Mouse (Mus musculus): ENCODE measurements around the gene Sox6.

The Sox6 gene

DNA sequence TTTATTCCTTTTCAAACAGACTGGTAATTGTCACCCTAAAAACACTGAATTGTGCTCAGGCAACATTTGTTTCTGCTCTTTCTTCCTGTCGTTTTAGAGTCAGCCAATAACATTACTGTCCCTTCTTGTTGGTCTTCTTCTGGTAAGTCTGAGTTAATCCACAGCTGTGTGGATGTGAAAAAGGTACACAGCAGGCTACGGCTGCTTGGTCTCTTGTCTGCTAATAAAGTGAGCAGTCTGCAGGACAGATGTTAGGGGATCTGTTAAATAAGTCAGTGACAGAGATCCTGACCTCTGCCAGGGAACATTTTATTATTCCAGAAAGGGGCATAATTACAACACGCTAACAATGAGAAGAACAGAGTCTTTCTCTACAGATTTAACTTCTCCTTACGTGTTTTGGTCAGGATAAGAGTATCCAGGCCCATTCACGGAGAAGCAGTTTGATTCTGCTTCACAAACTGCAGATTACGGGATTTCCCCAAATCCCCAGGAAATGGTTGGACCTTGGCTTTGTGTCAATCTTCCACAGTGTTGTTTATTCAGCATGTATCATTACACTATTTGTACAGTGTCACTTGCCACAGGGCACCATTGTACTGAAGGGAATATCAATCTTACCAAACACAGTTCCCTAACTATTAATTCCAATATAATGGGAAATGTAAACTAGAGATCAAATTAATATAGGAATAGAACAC is 474.1 kb downstream of the Sox6 start:
- DNase-seq (ENCODE audit: low spot score): no peak

DNA sequence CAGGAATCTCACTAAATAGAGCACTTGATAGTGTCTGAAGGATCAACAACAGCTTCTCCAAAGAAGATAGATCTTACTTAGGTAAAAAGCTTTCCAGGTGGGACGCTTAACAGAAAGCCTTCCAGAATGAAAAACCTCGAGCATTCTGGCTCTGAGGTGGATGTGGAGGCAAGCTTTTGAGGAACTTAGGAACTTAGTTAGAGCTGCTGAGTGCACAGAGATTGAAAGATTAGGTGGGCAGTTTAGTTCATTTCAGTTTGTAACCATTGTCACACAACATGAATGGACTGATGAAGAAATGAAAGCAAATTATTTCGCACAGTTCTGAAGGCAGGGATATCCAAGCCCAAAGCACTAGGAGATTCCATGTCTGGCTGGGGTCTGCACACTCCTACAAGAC is 481.9 kb downstream of the Sox6 start:
- no peak for DNase-seq (ENCODE audit: low spot score)

DNA sequence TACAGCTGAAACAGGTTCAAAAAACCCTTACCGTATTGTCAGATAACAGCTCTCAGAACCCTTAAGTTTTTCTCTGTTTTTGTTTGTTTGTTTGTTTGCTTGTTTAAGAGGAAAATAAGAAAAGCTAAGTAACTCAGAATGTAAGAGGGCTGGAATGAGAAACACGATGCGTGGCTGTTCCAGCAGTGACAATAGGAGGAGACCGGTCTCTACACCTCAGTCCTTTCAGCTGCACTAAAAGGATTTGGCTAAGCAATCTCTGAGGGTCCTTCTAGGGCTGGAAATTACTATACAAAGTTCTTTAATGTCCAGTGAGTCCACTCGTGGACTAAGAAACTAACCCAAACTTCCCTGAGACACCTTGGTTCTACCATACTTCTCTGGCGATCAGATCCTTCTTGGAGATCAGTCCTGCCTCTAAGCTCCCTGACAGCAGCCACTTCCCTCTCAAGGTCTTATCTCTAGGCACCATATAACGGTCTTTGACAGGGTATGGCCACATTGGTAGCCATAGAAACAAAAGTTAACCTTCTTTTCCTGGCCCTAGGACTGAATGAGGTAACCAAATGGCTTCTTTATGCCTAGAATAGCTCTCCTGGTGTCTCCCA is 488.3 kb downstream of the Sox6 start:
- DNase-seq (ENCODE audit: low spot score): no peak

DNA sequence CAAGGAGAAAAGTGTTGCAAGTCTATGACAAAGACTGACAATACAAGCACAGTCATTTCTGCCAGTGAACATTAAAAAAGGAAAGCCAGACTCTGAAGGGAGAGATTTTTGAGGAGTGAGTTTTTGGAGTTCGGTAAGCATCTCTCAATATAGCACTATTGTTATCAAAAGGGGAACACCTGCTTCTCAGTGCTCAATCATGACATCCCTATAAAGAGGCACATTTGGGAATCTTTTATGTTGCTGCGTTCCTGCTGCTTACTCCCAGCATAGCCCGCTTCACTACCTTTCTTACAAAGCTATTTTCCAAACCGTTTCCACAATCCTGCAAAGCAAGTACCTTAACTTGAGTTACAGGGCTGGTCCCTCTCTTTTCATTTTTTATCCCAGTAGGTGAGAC is 488.9 kb downstream of the Sox6 start:
- DNase-seq (ENCODE audit: low spot score): no peak

DNA sequence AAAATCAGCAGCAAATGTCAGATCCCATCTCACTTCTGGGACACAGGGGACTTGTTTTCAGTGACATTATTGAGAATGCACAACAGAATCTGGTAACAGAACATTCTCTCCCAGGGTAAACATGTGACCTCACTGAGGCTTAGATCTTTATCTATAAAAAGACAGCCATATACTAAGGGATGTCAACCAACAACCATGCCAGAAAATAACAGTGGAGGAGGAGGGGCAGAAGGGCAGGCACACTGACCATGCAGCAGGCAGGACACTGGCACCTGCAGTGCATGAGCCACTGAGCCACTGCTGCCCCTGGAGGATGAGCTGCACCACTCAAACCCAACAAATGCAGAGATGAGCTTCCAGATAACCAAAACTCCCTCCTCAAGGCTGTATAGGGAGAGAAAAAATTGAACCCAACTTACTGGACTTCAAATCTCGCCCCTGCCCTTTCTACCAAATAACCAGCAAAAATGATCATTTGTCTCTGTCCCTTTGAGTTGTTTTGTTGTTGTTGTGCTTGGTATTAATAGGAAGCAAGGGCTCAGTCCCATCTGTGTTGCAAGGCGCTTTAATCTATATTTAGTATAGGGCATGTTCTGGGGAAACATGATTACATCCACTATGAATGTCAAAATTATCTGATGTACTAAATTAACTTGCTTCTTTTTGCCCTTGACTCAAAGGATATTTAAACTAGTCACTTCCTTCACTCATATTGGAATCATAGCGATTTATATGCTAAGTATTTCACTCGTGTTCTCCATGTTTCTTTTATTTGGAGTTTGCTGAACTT is 492.8 kb downstream of the Sox6 start:
- no peak for DNase-seq (ENCODE audit: low spot score)

DNA sequence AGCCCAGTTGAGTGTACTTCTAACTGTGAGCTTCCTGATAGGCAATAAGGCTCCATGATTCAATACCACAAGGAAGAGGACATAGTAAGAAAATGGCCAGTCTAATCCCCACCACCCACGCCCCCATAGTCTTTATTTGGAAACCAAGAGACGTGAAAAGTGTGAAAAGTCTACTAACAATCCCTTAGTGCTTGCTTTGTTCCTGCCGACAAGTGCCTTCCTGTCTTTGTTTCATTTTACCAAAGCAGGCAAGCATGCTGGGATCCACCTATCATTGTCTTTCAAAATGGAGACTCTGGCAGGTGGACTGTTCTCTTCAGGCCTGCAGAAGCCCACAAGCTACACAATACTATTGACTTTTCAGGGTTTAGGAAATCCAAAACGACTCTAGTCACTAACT is 495.0 kb downstream of the Sox6 start:
- no peak for DNase-seq (ENCODE audit: low spot score)

DNA sequence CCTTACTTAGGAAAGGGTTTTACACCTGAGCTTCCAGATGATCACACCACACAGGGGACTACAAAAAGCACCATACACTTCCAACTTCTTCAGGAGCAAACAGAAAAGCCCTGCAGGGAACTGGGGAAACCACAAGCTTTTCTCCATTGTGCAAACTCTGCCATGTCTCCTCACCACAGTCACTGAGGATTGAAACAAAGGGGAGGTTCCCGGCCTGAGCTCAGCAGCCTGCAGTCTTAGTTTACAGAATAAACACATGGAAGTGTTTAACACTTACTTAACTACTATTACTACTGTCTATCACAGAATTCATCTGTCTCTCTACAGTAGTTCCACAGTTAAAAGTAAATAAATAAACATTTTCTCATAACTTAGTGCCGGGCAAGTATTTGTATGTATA is 498.3 kb downstream of the Sox6 start:
- no peak for DNase-seq (ENCODE audit: low spot score)

DNA sequence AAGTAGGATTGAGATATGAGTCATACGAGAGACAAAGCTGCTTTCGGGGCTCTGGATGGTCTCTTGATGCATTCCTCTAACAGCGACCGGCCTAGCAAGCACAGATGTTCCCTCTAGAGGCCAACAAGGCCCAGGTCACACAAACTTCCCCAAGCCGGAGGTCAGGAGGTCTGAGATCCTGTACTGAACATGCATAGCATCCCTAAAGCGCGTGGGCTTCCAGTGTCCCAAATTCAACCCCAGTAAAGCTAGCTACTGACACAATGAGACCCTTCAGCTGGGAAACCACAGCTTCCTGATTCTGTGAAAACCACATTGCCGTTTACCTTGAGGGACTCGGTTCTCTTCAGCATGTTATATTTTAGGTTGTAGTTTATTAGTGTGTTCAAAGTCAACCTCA is 499.6 kb downstream of the Sox6 start:
- DNase-seq (ENCODE audit: low spot score): no peak

DNA sequence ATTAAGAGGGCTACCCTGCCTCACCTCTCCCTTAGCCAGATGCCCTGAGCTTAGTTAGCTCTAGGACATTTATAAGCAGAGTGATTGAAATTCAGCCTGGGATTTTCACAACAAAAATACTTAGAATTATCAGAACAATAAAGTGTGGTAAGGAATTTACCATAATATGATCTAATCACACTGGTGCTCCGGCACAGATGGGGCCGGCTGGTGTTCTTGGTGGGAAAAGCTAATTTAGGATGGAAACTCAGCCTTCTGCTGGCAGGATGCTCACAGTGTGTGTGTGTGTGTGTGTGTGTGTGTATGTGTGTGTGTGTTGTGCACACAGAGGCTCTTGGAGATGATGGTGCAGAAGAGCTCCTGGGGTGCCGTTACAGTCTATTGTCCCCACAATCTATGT is 501.0 kb downstream of the Sox6 start:
- DNase-seq (ENCODE audit: low spot score): no peak

DNA sequence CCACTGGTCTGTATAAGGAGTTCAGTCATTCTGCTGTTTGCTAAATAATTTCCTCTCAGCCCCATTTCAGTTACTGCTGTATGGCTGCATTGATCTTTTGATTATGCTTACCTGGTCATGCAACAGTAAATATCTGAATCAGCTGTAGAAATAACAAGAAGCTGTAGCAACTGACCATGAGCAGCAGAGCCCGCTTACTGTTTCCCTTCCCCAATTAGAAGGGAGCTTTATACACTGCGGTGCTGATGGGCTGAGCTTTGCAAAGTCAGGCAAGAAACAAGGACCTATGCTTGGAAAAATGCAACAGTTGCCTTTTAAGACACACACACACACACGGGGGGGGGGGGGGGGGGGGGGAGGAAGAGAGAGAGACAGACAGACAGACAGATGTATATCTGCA is 502.1 kb downstream of the Sox6 start:
- DNase-seq (ENCODE audit: low spot score): no peak

DNA sequence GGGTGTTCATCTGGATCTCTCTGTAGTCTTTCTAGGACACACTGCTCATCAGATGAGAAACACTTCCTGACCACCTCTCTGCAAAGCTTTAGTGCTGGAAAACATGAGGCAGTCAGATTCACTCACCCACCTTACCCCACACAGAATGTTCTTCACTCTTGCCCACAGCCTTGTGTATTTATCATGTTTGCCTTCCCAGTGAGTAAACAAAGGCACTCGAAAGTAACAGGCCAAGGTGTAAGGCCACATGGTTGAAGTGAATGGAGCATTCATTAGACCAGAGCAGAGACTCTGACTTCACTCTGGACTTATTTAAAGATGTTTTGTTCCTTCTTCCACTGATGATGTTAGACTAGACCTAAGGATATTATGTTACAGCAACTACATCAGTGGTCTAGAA is 506.7 kb downstream of the Sox6 start:
- DNase-seq (ENCODE audit: low spot score): no peak

DNA sequence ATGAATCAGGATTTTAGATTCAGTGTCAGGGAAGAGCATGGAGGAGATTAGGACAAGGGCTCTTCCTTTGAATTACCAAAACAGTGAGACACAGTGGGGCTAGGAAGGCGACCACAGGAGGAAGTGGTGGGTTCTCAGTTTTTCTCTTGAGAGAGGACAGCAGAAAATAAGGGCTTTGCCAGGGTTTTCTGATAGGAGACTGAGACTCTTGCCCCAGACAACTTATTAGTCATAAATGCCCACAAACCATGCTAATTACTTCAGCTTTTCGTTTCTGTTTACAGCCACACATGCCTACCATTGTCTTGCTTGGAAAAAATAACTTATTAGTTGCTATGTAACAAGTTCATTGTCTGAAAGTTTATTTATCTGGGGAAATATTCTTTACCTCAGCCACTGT is 507.4 kb downstream of the Sox6 start:
- no peak for DNase-seq (ENCODE audit: low spot score)

DNA sequence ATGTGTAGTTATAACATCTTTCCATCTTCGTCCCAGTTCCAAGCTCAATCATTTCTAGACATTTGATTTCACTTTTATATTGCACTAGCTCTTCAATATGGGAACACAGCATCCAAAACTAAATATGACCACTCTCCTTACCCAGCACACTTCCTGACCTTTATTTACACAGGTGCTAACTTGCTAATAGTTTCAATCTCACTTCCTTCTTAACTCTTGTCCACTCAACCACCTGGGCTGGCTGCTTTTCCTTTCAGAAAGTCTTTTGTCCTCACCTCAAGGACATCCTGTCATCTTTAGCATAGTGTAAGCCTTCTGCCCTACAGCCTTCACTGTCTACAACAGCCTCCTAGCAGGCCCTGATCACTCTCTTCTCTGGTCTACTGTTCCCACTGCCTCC is 520.9 kb downstream of the Sox6 start:
- DNase-seq (ENCODE audit: low spot score): no peak

DNA sequence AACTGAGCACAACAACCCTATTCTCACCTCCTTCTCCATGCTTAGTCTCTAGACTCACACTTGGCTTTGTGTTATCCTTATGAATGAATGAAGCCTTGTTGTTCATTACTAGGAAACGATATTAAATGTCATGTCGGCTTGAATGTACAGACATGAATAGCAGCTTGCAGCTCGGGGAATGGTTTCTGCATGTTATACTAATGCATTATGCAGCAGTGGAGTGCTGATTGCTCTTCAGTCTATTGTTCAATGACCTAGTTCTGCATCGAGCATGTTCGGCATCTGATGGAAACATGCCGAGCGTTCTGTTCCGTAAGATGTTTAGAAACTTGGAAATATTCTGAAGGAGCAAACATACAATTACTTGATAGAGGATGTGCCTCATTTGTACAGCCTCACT is 524.9 kb downstream of the Sox6 start:
- DNase-seq (ENCODE audit: low spot score): no peak

DNA sequence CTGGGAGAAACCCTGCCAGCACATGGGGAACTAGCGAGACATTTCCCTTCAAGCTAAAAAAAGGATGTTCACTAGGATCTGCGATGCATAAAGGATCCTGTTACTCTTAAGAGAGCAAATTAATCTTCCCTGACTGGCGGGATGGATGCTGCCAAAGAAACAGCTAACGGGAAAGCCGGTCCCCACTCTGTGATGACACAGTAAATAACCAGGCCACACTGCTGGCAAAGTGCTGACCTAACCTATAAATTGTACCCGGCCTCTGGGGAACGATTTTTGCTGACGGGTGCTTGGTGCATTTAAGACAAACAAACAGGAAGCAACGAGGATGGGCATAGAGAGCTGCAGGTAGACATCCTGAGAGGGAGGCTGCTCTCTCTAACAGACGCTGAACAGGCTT is 526.8 kb downstream of the Sox6 start:
- DNase-seq (ENCODE audit: low spot score): no peak

DNA sequence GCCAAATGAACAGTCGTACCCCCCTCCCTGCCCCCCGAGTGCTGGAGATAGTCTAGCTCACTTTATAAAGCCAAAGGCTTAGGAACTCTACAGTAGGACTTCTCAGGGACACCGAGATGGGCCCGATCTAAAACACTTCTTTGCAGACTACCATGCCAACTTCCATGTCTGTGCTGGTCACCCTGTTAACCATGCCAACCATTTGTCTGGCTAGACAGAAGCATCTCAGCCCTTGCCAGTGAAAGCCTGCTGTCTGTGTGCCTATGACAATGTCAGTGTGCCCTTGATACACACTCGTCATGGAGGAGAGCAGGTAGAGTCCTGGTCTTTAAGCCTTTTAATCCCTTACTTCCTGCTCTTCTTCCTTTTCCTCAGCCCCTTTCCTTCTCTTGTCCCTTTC is 527.5 kb downstream of the Sox6 start:
- DNase-seq (ENCODE audit: low spot score): no peak

DNA sequence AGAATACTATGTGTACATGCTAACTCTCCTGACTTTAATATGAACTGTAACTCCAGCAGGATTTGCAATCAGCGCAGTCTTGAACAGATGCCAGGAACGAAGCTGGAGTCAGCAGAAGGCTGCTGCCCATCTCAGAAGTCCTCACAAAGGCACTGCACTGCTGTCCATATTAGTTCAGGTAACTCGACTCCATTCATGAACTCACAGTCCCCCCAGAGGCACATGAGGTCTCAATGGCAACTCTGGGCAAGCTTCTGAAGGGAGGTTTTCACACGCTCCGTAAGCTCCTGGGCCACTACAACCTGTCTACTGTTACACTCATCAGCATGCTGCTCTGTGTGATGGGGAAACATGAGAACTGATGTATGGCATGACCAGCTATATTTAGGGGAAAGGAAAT is 528.6 kb downstream of the Sox6 start:
- no peak for DNase-seq (ENCODE audit: low spot score)

DNA sequence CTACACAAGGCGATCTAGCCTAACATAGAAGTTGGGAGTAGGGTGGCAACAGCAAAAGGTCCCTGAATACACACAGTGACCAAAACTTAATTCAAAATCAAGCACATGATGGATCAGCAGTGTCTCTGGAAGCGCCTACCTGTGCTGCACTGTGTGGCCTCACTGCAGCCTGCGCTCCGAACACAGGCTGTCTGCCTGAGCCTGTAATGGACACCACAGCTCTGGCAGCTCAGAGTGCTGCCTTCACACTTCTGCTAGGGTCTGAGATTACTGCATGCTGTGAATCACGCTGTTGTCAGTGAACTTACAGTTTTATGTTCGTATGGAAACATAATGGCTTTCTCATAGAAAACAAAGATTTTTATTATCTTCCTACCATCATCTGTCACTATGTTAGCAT is 532.2 kb downstream of the Sox6 start:
- no peak for DNase-seq (ENCODE audit: low spot score)

DNA sequence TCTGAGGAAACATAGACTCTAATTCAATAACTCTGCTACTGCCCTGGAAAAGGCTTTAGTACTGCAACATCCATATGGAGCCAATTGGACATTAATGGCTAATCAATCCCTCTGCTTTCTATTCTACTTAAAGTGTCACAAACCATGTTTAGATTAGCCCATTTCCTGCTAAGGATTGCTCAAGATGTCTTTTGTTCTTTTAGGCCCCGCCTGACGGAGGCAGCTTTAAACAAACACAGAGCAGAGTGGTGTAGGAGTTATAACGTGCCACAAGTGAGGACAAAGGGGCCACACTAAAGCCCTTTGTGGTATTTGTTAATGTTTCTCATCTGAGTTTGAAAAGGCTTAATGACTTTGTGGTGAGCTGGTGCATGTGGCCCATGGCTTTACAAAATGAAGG is 537.1 kb downstream of the Sox6 start:
- DNase-seq (ENCODE audit: low spot score): no peak

DNA sequence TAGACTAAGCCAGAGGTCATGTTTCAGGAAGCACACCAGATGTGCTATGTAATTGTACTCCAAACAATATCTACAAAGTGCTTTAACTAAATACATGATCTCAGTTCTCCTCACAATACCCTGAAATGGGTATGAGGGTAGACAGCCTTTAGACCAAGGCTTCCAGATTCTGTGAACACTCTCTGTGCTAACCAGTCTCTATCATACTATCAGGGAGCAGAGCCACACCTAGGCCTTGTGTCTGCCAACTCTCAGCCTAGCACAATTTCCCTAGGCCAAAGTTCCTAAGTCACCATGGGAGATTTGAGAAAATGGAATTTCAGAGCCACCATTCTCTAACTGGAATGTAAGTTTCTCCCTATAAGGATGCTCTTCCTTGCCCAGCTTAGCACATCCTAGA is 537.8 kb downstream of the Sox6 start:
- DNase-seq (ENCODE audit: low spot score): no peak

DNA sequence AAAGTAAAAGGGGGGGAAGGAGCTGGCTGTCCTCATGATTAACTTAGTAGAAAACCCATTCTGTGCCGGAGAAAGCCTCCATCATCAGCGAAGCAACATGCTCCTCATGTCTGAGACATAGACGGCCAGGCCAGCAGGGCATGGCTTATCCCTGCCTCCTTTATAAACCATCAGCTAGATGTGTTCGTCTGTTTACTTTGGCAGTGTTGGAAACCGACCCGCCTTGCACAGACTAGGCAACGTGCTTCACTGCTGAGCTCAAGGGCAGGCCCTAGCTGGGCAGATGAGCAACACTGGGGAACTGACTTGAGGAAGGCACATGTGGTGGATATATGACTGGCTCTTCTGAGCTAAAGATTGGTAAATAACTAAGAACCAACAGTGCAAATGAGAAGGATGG is 538.4 kb downstream of the Sox6 start:
- DNase-seq (ENCODE audit: low spot score): no peak

DNA sequence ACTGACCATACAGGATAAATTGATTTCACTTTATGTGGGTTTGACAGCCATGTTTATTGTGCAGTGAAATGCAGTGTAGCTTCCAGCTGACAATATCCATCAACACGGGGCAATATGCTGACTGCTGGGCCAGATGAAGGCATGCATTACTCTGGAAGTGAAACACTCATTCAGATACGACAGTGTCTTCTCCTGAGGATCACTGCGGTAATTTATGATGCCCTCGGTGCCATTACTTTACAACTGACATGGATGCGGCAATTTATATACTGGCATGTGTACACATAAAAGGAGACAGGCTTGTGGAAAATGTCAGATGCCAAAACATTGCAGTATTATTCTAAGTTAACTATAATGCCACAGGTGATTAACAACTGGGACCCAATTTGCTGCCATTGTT is 546.9 kb downstream of the Sox6 start:
- DNase-seq (ENCODE audit: low spot score): no peak

DNA sequence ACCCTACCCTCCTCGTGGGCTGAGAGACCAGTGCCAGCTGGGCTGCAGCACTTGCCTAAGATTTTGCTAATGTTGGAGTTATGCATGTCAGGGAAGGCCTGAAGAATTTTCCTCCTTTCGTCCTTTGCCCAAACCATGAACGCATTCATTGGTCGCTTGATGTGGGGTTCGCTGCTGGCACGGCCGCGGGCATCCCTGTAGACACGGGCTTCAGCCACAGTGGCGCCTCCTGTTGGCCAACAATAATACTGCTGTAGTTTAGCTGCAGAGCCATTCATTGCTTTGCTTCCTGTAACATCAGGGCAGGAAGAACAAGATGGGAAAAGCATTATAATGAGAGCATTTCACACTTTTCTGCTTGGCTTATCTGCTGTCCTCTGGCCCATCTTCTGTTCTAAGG is 549.0 kb downstream of the Sox6 start:
- DNase-seq (ENCODE audit: low spot score): no peak

DNA sequence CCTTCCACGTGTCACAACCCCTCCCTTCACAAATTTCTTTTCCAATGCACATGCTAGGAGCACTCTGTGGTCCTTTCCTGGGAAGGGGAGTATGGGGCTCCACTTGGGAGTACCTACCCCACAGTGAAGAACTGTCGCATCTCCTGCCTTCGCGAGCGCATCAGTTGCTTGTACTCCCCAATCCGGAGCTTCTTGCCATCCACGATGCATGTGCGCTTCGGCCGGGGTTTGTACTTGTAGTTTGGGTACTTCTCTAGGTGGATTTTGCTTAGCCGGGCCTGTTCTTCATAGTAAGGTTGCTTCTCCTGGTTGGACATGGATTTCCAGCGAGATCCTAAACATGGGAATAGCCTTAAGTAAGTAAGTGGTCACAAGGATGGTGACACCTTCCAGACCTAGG is 552.2 kb downstream of the Sox6 start:
- no peak for DNase-seq (ENCODE audit: low spot score)
